Mouse (Mus musculus) large intestine, adult 2 months (tissue): Measurements from ENCODE around the gene Bzw2. TPM values are rescaled to one million over a fixed set of nuclear protein-coding genes. Genes with fewer than 3 reads are reported as not detected.

Experiments
- DNase-seq: peaks from one replicate; pipeline ENCODE4 v3.0.0-alpha.2; 2012; ENCODE audit warnings: low read depth, low spot score
- WGBS: fragments of 180-500 bp; shearing (Covaris S2); methylation state at CpG from one replicate; pipeline ENCODE4 v1.1.7; 2018; 5-methylcytosine and 5-hydroxymethylcytosine counted together
- polyA plus RNA-seq: library from polyadenylated mRNA; depleted of rRNA; stranded (reverse); fragments of >200 nt; gene quantifications from 2 replicates; pipeline ENCODE4 v1.2.3, GENCODE M21; 2012

Gene Bzw2
- polyA plus RNA-seq, 1 experiment, result 20.4 TPM

DNA sequence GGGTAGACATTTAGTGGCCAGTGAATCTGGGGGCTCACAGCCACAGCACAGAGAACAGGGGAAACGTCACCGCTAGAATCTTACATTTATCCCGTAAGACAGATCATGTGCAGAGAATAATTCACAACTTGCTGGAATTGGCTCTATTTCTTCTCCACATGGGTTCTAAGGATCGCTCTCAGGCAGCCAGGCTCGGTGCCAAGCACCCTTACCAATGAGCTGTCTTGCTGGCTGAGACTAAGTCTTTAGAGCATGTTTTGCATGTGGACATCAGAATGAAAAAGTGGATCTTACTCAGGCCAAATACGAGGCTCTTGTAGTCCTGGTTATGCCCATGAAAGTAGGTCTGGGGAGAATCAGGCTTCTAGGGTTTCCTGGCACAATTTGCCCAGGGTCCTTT lies 17.5 kb downstream of the Bzw2 start:
- no peak for DNase-seq
- 71% methylated on average over 6 of the region's 6 CpGs for WGBS

DNA sequence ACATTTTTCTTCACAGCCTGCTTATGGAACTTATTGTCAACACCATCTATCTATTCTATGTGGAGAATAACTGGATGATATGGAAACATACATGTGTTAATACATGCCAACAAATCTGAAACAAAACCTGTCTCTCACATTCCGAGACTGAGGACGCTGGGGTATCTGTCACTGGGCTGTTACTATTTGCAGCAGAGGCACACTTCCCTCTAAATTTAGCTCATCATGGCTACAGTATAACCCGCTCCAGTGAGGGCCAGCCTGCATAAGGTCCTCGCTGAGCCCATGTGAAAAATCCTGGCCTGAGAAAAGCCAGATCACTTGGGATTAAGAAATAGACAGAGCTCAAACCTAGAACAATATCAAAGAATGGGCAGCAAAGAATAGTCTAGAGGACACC lies 20.7 kb downstream of the Bzw2 start:
- 92% methylated on average over 4 of the region's 4 CpGs for WGBS
- no peak for DNase-seq

DNA sequence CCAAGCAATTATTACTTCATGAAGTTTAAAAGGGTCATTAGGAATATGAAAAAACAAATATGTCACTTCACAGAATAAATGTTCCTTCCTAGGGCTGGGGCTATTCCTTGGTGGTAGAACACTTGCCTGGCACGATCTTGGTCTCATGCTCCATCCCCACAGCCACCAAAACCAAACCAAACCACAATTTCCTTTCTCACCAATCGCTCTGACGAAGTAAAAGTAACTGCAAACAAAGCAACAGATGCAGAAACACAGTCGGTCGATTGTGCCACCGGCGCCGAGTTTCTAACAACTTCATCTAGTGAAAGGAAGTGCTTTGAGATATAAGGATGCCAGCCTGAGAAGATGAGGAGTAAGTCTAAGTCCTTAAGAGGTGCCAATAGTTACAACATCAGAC lies 21.6 kb downstream of the Bzw2 start:
- no peak for DNase-seq
- WGBS, result 93% methylated on average over 8 of the region's 8 CpGs

DNA sequence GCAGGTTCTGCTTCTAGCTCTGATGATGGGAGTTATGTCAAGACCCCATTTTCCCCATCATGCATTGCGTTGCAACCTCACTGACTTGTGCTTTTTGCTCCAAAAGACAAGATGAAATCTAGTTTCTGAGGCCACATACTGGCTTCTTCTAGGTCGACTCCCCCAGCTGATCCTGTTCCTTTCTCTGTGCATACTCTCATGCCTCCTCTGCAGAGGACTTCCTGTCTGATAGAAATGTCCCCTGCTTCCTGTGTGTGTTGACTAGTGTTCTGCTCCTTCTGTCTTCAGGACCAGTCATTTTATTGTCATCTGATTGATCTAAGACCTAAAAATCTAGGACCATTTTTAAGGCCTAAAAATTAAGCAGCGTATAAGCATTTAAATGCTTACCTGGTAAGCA lies 22.5 kb downstream of the Bzw2 start:
- no peak for DNase-seq
- WGBS, result 82% methylated on average over 3 of the region's 3 CpGs

DNA sequence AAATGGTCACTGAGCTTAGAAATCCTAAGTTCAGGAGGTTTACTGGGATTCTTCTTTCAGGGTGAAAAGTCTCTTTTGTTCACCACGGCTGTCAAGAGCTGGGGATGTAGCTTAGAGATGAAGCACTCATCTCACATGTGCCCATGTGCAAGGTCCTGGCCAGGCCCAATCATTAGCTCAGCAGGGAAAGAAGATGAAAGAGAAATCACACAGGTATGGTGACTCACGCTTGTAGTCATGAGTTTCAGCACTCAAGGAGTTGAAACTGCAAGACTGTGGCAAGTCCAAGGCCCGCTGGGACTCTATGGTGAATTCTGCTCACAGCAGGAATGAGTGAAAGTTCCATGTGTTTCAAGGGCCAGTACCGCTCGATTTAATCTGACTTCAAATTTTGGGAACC lies 23.8 kb downstream of the Bzw2 start:
- DNase-seq, result no peak
- 92% methylated on average over 5 of the region's 5 CpGs for WGBS

DNA sequence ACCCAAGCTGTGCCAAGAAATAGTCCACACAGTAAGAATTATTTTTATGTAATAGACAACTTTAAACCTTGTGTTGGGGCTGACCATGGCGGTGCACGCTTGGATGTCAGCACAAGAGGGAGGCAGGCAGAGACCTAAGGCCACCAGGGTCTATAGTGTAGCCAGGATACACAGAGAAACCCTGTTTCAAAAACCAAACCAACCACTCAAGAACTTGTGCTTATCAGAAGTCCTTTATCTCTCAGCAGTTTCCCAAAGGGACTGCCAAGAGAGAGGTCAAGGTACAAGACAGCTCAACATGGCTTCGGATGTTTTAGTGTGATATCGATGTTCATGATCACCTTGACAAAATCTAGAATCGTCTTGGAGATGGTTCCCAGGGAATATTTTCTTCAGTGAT lies 24.3 kb downstream of the Bzw2 start:
- WGBS, result 57% methylated on average over 5 of the region's 5 CpGs
- no peak for DNase-seq

DNA sequence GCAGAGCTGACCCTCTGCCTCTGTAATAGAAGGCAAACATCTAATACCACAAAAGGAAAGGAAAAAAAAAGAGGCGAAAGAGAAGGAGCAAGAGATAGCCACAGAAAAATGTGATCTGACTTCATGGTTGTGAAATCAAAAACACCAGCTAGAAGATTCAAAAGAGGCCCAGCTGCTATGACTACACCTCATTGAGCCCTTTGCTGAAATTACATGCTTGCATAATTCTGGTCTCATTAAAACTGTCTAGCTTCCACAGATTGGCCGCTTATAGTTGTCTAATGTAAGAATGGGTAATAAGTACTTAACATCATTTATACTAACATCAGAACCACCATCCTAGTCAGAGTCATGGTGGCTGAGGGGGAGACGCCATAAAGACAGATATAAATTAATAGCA lies 25.2 kb downstream of the Bzw2 start:
- DNase-seq, result no peak
- 92% methylated on average over 3 of the region's 3 CpGs for WGBS

DNA sequence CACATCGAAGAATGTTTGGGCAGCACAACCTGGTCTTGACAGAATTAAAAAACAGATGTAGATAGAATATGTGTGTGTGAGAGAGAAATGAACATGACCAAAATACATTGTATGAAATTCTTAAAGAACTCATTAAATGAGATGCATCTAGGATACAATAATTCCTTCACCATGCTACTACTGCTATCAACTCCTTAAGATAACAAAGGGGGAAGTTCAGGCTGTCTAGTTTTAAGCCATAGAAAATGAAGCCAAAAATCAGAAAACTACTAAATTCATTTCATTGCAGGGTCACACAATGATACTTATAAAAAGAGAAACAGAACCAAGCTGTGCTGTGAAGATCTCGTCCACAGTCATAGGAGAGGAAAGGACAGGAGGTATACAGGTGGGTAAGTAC lies 25.6 kb downstream of the Bzw2 start:
- WGBS, result 92% methylated on average over 2 of the region's 2 CpGs

DNA sequence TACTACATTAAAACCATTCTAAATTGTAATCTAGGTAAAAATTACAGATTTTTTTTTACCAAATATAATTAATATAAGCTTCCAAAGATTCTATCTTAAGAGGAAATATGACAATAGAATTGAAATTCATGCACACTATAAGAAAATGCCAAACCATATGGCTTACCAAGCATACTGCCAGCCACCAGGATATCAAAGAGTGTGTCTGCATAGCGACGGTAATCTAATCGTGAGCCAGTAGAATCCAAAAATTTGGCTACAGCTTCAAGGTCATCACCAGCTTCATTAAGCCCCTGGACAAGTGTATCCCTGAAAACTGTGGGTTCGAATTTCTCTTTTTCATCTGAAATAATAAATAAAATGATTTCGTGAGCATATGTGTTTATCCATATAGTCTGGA lies 28.1 kb downstream of the Bzw2 start:
- WGBS, result 95% methylated on average over 5 of the region's 5 CpGs
- DNase-seq, result no peak

More for the DNA sequence above, 25.6 kb downstream of the Bzw2 start:
- DNase-seq, result no peak

DNA sequence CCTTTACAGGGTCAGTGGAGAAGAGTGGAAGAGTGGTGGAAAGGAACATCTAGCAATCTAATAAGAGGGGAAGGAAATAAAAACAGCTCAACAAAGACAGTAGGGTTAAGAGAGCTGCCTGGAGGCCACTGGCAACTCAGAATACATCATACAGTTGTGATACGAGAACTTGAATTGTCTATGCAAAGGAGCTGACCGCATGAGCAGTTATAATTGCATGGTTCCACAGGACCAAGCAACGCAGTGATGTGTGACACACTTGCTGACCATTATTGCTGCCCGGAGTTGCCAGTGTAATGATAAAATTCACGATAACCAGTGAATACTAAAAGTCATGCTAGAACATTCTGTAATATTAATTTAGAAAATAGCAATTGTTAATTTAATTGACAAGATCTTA lies 31.8 kb downstream of the Bzw2 start:
- WGBS, result 95% methylated on average over 5 of the region's 5 CpGs
- DNase-seq, result no peak

DNA sequence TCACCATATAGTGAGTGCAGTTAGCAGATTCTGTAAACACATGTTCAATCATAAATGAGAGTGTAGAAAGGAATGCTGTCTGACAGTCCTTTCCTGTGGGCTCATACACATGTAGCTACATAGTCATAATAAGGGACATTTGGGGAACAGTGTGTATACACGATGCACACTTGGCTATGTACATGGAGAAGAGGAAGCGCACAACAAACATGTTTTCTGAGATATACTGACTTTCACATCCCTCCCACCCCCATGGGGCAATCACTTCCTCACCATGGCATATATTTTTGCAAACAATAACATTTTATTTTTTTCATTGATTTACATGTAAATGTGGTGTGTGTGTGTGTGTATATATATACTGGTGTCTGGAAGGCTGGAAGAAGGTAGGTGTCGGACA lies 38.6 kb downstream of the Bzw2 start:
- 91% methylated on average over 3 of the region's 3 CpGs for WGBS
- DNase-seq, result no peak

DNA sequence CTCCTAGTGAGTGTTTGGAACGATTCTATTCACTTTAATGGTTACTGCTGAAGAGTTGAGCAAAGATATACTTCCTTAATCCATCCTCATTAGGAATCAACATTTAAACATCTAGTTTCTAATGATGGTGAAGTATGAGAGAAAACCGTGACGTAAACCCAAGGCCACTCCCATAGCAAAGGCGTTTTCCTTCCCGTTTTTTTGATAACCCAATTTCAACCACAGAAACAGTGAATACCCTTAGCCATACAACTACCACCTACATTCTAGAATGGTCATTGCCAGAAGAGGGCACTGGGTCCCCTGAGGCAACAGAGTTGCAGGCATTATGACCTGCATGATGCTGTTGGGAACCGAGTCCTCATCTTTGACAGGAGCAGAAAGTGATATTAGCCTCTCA lies 40.7 kb downstream of the Bzw2 start:
- DNase-seq, result no peak
- 89% methylated on average over 6 of the region's 6 CpGs for WGBS

DNA sequence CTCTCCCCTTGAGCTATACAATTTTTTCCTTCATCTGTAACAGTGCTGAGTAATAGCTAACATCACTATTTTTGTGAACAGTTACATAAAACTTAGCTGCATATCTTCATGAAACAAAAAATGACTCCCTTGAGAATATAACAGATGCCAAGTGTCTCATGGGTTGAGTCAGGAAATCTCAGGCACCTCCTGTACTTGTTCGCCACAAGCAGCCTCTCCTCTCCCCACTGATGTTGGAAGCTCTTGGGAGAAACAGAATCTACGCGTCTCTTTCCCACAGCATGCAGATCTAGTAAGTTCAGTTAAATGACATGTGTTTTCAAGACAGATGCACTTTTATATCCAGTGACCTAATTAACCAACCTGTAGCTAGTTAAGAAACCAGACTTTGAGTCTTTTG lies 45.8 kb downstream of the Bzw2 start:
- DNase-seq, result no peak
- 99% methylated on average over 3 of the region's 3 CpGs for WGBS

DNA sequence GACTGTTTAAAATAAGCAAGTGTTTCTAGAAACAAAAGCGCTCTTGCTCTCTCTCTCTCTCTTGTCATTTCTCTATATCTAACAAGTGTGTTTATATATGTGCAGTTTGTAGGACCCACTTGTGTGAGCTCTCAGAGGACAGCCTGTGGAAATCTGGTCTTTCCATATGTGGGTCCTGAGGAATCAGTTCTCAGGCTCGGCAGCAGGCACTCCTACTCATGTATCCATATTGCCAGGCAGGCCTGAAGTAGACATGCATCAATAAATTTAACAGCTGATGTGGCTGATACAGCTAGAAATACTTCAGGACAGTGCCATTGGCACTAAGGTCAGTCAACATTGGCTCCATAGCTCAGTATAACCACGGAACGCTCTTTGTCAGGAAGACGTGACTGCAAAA lies 46.8 kb downstream of the Bzw2 start:
- WGBS, result 87% methylated on average over 5 of the region's 5 CpGs

DNA sequence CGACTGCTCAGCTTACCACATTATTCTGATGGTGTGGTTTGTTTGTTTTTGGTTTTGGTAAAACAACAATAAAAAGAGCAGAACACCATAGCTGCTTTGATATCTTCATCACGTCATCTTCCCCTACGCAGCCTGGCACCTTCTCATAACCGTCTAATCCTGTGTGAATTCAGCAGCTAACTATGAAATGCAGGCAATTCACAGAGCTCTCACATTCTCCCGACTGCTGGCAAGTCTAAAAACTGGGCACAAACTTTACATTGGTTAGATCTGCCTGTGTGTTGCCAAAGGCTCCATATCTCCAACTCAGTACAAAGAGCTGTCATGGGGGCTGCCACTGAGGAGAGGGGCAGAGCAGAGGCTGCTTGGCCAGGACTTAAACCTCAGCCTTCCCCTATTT lies 47.4 kb downstream of the Bzw2 start:
- no peak for DNase-seq
- WGBS, result 88% methylated on average over 5 of the region's 5 CpGs

More for the DNA sequence above, 46.8 kb downstream of the Bzw2 start:
- no peak for DNase-seq

DNA sequence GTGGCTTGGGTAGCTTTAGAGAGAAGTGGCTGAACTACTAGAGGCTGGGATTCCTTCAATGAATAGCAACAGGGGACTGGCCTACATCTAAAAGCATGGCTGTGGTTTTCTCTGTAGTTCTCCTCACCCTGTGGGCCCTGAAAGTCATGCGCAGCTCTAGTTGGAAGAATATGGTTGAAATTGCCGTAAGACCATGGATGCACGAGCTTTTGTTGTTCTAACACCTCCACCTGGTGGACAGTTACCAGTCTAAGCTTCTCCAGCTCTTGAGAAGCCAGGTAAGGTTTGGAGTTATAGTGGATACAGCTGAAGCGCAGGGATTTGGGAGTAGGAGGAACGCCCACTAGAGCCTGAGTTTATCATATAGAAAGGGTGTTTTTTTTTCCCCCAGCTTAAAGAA lies 49.4 kb downstream of the Bzw2 start:
- 94% methylated on average over 5 of the region's 5 CpGs for WGBS
- DNase-seq, result no peak

DNA sequence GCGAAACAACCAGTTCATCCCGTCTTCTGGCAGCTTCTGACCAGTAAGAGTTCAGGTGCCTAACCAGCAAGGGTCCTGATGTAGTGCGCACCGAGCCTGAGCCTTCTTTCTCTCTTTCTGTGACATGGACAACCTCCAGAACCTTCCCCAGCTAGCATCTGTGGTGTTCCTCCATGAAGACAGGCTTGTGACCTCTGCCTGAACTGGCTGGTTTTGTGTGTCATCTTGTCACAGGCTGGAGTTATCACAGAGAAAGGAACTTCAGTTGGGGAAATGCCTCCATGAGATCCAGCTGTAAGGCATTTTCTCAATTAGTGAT lies 54.3 kb downstream of the Bzw2 start:
- 95% methylated on average over 4 of the region's 4 CpGs for WGBS

DNA sequence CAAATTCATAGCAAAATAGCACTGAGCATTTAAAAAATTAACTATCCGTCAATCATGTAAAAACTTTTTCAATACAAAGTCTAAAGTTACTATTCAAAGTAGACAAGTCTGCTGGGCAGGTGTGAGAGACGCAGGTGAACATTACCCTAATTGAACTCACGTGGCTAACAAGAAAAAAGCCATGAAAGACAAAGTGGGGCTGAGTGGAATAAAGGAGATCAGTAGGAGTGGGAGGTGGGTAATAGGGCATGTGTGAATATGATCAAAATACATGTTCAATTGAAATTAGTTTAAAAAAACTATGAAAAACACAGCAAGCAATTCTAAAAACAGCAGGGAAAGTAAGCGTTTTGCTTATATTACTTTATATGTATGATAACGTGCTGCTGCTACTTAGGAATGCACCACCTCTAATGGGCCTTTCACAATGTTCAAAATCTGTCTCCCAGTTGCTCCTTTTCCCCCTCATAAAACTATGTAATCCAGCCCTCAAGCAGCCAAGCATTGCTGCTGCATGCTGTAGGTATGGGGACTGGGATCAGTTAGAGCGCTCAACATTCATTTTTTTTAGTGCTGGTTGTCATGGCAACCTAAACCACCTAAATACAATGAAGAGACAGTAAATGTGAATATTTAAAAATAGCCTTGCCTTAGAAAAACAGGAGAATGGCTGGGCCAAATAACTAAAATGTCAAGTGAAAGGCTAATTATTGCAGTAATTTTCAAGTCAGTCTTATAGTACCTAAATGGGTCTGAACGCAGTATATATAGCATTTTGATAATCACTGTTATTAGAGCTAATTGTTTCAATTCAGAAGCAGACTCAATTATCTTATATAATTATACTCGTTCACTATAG lies 54.9 kb downstream of the Bzw2 start:
- WGBS, result 93% methylated on average over 8 of the region's 8 CpGs
- DNase-seq, result no peak

More for the DNA sequence above, 54.3 kb downstream of the Bzw2 start:
- DNase-seq, result no peak

DNA sequence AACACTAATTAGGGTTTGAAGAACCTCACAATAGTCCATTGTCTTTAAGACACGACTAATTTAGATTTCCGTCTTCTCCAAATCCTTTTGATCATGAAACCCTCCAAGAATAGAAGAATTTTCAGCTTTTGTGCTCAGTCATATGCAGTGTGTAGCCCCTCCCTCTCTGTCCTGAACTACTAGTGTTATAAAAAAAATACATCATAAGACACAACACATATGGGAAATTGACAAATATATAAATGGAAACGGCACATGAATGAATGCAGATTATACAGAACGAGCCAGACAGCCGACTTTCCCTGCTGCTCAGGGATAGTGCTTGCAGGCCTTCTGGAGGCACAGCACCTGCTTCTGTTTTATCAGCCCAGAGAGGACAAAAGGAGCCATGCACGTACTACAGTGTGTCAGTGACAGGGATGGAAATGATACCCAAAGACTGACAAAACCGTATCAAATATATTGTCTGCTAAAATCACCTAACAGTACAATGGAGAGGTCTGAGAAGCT lies 62.5 kb downstream of the Bzw2 start:
- no peak for DNase-seq
- WGBS, result 86% methylated on average over 7 of the region's 7 CpGs

DNA sequence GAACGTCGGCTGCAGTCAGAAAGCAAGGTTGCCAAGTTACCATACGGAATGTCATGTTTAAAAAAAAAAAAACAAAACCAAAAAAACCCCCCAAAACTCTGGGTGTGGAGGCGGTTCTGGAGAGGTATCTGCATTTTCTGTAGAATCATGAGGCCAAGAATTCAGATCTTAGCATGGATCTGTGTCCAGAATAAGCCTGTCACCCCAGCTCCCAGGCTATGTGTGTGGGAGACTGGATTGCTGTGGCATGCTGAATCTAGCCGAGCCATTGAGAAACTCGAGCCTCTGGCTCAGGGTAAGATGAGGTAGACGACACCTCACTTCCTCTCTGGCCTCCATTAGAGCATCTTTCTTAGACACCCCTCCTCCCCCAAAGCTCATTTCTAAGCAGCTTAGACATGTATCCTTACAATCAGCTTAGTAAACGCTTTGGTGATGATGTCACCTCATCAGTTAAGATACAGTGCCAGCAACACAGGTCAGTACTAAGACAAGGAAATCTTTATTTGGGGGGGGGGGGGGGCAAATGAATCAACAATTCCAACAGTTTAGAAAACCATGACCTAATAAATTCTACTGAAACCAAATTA lies 64.7 kb downstream of the Bzw2 start:
- WGBS, result 88% methylated on average over 8 of the region's 8 CpGs
- no peak for DNase-seq

DNA sequence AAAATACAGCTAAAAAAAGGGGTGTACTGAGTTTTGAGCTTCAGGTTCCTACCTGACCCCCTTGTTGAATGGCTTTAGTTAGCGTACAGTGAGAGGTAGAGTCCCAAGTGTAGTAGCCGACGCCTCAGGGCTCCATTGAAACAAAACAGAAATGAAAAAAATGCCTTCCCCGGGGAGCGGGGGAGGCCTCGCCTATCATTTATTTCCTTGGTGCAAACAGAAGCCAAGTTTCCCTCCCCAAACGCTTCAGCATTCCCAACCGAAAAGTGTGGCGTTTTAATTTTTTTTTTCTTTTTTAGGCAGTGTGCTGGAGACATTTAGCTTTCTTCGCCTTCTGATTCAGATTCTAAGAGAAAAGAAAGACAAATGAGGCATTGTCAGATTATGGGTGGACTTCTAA lies 65.9 kb downstream of the Bzw2 start:
- DNase-seq, result no peak
- WGBS, result 91% methylated on average over 10 of the region's 10 CpGs
